Mouse (Mus musculus): ENCODE data around the gene Ptpre.
A peak's percentile ranks its signal among the peaks of the same experiment; 100 is the strongest.

The Ptpre gene

GRCm38 (mm10) chr7:135580306-135581091, 43.2 kb downstream of the Ptpre start:
- no peak for DNase-seq

GRCm38 (mm10) chr7:135581128-135581527, 43.8 kb downstream of the Ptpre start:
- DNase-seq: no peak

- no peak for DNase-seq
Measured at GRCm38 (mm10) chr7:135585125-135585687, 47.9 kb downstream of the Ptpre start.

GRCm38 (mm10) chr7:135586402-135586801, 49.1 kb downstream of the Ptpre start:
- no peak for DNase-seq

DNA sequence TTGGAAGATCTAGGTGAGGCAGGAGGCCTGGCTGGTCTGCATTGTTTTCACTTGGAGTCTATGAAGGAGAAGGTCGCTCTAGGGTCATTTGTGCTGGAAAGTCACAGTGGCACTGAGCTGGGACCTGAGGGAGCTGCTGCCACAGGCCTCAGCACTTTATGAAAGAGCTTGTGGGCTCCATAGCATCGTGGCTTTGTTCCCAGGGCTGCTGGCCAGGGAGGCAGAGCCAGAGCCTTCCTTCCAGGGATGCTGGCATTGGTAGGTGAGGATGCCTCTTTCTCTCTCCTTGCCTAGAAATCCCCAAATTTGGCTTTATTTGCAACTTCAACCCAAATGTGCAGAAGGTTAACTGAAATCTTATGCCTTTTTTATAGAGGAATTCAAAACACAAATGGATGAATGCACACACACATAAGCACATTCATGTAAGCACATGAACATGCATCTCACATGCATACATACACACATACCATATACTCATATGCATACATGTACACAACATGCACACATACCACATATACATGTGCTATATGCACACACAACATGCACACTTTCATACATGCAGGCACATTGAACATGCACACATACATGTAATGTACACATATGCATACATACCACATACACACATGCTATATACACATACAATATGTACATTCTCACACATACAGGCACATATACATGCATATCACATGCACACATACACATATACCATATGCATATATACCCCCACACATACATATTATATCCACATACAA, 50.7 kb downstream of the Ptpre start:
- DNase-seq: no peak

DNA sequence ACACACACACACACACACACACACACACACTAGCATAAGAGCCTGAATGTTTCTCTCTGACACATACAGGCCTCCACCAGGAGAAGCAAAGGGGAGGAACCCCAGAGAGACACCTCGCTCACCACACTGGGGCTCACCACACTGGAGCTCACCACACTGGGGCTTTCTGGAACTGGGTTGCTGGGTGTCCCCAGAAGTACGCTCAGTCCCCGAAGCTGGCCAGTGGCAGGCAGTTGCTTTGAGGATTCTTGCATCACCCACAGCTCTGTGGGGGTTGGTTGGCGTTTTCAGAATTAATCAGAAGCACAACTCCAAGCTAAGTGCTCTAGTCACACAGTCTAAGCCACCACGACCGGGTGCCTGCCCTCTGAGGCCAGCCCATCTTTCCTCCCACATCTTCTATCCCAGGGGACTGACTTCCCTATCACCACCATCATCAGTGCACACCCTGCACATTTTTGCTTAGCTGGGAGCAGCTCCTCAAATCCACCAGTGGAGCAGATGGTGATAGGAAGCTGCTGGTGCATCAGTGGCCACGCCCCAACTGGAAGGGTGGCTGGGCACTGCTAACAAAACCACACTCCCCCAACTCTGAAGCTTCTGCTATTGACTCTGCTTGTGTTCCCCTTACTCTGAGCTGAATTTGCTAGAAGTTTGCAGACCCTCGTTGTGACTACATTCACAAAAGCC, 51.5 kb downstream of the Ptpre start:
- DNase-seq: no peak

- no peak for DNase-seq
Measured at GRCm38 (mm10) chr7:135591461-135591860, 54.2 kb downstream of the Ptpre start.

- no peak for DNase-seq
Measured at GRCm38 (mm10) chr7:135593286-135593685, 56.0 kb downstream of the Ptpre start.

DNA sequence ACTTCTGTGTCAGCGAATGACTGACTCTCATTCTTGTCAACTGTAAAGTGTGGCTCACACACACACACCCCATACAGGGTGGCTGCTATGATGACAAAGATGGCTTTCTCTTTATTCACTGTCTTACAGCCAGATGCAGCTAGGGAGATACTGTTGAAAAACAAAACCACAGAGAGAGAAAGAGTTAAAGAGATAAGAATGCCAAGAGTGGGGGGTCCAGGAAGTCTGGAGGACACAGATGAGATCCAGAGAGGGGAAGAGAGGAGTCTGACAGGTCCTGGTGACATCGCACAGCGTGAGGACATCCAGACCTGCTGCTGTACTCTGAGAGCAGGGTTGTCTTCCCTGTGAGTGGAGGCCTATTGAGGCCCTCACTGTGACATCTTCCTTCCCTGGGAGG, 56.5 kb downstream of the Ptpre start:
- no peak for DNase-seq

DNA sequence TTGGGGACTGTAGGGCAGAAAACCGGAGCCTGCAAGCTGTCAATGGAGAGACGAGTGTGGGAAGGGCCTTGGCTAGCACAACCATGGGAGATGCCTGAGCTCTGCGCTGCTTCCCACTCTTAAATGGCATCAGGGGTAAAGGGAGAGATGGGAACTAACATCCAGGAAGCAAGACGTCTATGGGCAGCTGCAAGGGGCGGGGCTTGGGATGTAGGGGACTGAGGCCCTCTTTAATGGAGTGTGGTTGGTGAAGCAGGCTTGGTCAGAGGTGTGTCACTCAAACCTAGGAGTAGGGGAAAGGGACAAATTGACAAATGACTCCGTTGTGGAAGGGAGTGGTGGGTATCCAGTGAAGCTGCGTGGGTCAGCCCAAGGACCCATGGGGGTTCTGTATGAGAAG, 57.4 kb downstream of the Ptpre start:
- no peak for DNase-seq

GRCm38 (mm10) chr7:135595640-135596174, 58.4 kb downstream of the Ptpre start:
- no peak for DNase-seq

GRCm38 (mm10) chr7:135597006-135597405, 59.7 kb downstream of the Ptpre start:
- peak; percentile 33 to 59 for DNase-seq

DNA sequence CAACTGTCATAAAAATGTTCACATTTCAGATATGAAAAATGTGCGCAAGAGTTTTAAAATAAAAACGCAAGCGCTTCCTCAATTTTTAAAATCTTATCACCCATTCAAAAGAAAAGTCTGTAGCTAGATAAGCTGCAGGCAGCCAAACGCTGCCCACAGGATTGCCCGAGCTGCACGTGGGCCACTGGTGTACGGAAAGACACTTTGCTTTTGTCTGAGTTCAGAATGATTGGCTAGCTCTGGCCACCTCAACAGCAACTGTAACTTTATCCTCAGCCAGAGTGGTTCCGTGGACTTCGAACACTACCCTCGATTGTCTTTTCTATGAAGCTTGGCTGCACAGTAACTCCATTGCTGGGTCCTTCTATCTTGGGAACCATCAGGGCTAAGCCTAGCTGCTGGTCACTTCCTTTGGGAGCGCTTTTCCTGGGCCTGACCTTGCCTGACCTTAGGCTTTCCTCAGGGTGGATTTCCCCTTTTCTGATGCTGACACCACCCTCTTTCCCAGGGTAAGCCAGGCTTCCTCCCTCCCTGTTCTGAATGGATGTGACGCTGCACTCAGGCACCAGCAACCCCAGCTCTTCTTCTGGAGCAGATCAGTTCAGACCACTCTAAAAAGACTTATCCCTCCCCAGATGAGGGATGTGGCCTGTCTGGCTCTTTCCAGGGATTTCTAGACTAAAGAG, 60.5 kb downstream of the Ptpre start:
- DNase-seq: peak in 1 of 2 experiments; percentile 23

DNA sequence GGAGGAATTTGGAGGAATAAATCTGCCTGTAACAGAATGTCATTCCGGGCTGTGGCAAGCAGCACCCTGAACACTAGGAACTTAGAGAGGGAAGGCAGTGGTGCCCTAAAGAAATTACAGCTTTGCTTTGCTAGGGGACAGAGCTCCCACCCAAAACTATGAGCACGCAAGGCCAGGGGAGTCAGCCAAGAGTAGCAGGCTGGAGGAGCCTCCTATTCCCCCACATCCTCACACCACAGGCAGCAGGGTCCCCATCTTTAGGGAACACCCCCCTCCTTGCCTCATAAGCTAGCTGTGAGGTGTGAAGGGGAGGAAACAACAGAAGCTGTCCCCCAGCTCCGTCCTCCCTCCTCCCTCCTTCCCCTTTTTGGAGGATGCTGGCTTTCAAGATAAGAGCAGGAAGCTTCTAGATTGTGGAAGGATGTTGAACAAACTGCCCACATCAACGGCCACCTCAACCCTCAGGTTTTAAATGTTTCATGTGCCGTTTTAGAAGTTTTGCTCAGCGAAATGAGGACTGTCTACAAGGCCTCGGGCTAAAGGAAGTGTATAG, 61.1 kb downstream of the Ptpre start:
- no peak for DNase-seq

DNA sequence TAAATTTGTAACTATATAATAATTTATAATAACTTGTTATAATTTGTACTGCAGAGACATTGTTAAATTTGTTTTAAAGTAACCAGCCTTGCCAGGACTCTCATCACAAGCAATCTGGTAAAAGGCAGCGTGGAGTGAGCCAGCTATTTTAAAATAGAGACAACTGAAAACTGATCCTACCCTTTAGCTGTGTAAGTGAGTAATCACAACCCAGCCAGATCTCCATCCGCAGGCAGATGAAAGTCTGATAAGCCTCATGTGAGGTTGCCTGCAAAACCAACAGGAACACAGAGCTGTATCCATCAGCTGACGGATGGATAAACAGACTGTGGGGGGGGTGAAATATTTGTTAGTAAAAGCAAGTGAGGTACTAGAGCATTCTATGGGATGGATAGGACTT, 62.8 kb downstream of the Ptpre start:
- no peak for DNase-seq

- DNase-seq: no peak
Measured at GRCm38 (mm10) chr7:135601607-135602006, 64.3 kb downstream of the Ptpre start.

- DNase-seq: no peak
Measured at GRCm38 (mm10) chr7:135602265-135602664, 65.0 kb downstream of the Ptpre start.

- peak; percentile 25 to 50 for DNase-seq
Measured at GRCm38 (mm10) chr7:135602881-135603523, 65.7 kb downstream of the Ptpre start.

GRCm38 (mm10) chr7:135605002-135605803, 67.9 kb downstream of the Ptpre start:
- peak; percentile 49 to 59 for DNase-seq

DNA sequence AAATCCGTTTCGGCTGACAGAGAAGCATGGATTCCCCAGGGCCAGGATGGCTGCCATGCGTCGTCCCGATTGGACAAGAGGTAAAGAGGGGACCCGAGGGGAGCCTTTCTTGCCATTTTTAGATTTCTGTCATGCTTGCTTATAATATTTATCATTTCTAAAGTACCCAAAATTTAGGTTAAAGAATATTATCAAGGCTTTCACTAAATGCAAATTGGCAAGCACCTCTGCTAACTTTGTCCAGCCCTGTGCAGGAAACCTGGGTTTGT, 68.5 kb downstream of the Ptpre start:
- no peak for DNase-seq

GRCm38 (mm10) chr7:135608208-135608607, 70.9 kb downstream of the Ptpre start:
- DNase-seq: no peak

All from lung, postnatal 4 days (tissue).